Mouse (Mus musculus) embryonic facial prominence, embryonic 14.5 days (tissue): Measurements from ENCODE around the gene Bmpr2. TPM values are rescaled to one million over a fixed set of nuclear protein-coding genes. Genes with fewer than 3 reads are reported as not detected.
A peak's percentile ranks its signal among the peaks of the same experiment; 100 is the strongest.

Experiments used
- ATAC-seq: fragments of 200-750 bp; cut with Nextera tagmentation; 2 replicates; pipeline ENCODE4 v1.8.0; 2017; ENCODE audit warnings: low read depth, moderate number of reproducible peaks, moderate TSS enrichment
- DNase-seq: peaks from one replicate; pipeline ENCODE4 v3.0.0-alpha.2; 2015; ENCODE audit warnings: low spot score
- H3K27ac ChIP-seq: fragments of 300-500 bp; sonication (generic); replicated peaks from 2 replicates; pipeline ENCODE4 v1.5.1; 2014; ENCODE audit warnings: low read depth, mild to moderate bottlenecking, low read length, moderate library complexity
- H3K27me3 ChIP-seq: fragments of 300-500 bp; sonication (generic); replicated peaks from 2 replicates; pipeline ENCODE4 v1.6.1; 2014; ENCODE audit warnings: low read length; ENCODE audit not compliant: control insufficient read depth, insufficient read depth
- H3K36me3 ChIP-seq: fragments of 300-500 bp; sonication (generic); 2 replicates; pipeline ENCODE4 v1.6.1; 2014; ENCODE audit warnings: low read length, mixed read lengths; ENCODE audit not compliant: control insufficient read depth, insufficient read depth
- H3K4me1 ChIP-seq: fragments of 300-500 bp; sonication (generic); 2 replicates; pipeline ENCODE4 v1.6.1; 2014; ENCODE audit warnings: antibody characterized with exemption, low read length; ENCODE audit not compliant: control insufficient read depth, insufficient read depth
- H3K4me2 ChIP-seq: fragments of 300-500 bp; sonication (generic); 2 replicates; pipeline ENCODE4 v1.6.1; 2014; ENCODE audit warnings: low read depth, mild to moderate bottlenecking, low read length, moderate library complexity, mixed read lengths
- H3K4me3 ChIP-seq: fragments of 300-500 bp; sonication (generic); 2 replicates; pipeline ENCODE4 v1.5.1; 2014; ENCODE audit warnings: low read depth, mild to moderate bottlenecking, low read length
- H3K9ac ChIP-seq: fragments of 300-500 bp; sonication (generic); 2 replicates; pipeline ENCODE4 v1.6.1; 2014; ENCODE audit warnings: low read depth, mild to moderate bottlenecking, low read length, moderate library complexity, mixed read lengths
- H3K9me3 ChIP-seq: fragments of 300-500 bp; sonication (generic); 2 replicates; pipeline ENCODE4 v1.6.1; 2016; ENCODE audit warnings: low read length; ENCODE audit not compliant: control insufficient read depth
- WGBS: fragments of 180-500 bp; shearing (Covaris S2); extraction: QIAGEN DNeasy Blood & Tissue Kit; methylation state at CpG from one replicate; pipeline ENCODE4 v1.1.7; 2014; 5-methylcytosine and 5-hydroxymethylcytosine counted together
- polyA plus RNA-seq: library from polyadenylated mRNA; unstranded; fragments of >200 nt; fragmentation: Nextera tagmentation; extraction: Ambion mirVana; gene quantifications from 2 replicates; pipeline ENCODE4 v1.2.1, GENCODE M21; 2014

Gene Bmpr2
- polyA plus RNA-seq, 1 experiment from 2014 or later = 15.4 TPM

DNA sequence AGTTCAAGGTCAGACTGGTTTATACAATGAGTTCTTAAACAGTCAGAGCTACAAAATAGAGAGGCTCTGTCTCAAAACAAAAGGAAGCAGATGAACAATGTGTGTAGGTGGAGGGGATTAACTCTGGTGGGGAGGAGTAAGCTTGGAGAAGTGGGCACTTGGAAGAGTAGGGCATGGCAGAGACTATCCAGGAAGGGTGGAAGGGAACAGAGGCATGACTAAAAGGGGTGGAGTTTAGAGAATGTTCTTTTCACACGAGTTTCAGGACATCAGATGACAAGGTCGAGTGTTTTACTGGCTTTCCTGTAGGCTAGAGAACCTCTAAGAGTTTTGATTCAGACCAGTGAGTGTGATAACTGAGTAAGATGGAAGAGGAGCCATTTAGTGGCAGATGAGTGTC lies 144.5 kb downstream of the Bmpr2 start:
- H3K4me2 ChIP-seq = no peak overlapping the region
- H3K27ac ChIP-seq = no peak overlapping the region
- H3K9me3 ChIP-seq = no peaks in the 10 kb centered on the region
- no peaks in the 10 kb centered on the region for H3K4me1 ChIP-seq
- ATAC-seq = no peak
- no peak for DNase-seq
- H3K36me3 ChIP-seq = no peaks in the 10 kb centered on the region
- no peak overlapping the region for H3K4me3 ChIP-seq
- H3K9ac ChIP-seq = no peak overlapping the region
- H3K27me3 ChIP-seq = no peaks in the 10 kb centered on the region
- WGBS = 36% methylated on average over 2 of the region's 2 CpGs

DNA sequence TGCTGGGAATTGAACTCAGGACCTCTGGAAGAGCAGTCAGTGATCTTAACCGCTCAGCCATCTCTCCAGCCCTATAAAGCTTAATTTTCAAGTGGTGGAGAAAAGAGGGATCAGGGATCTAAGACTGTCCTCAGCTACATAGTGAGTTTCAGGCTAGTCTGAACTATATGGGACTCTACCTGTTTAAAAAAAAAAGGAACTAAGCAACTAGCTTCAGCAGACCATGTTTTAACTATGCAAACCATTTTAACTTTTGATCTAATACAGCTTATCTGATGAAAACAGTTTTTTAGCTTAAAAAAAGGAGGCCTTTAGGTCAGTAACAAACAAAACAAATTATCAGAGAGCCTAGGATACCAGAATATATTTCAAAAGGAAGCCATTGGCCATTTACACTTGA lies 147.7 kb downstream of the Bmpr2 start:
- Histone ChIP-seq H3K36me3 (no peaks in the 10 kb centered on the region), H3K27me3 (no peaks in the 10 kb centered on the region), H3K4me1 (peaks cover 19% of the 10 kb centered on the region), H3K9ac (no peak overlapping the region), H3K4me2 (no peak overlapping the region), H3K27ac (no peak overlapping the region), H3K4me3 (no peak overlapping the region), H3K9me3 (no peaks in the 10 kb centered on the region)
- DNase-seq (no peak), ATAC-seq (no peak)
- 81% methylated on average over 1 of the region's 1 CpGs for WGBS

DNA sequence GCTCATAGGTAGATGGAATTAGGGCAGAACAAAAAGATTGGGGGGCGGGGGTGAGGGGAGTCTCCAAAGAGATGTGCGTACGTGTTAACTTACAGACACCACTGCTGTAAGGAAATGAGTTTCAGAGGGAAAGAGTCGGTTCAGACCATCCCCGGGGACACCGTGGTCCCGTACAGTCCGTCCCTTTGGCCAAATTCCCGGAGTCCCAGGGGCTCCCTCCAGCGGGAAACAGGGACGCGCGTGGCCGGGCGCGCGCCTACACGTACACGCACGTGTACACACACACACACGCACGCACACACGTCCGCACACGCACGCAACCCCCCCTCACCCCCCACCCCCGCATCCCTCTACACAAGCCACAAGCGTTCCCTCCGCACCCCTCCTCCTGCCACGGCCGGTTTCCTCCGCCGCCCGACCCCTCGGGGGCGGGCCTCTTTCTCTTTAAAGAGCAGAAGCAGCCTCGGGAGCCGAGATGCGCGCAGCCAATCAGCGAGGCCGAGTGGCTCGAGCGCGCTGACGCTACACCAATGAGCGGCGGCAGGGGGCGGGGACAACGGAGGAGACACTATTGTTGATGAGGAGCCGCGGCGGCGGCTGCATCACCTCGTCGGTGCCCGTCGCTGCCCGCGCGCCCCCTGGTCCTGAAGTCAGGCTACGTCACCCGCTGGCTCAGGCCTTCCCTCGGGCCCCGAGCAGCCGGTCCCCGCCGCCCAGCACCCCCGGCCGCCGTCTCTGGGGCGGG lies 149.4 kb downstream of the Bmpr2 start, which contains the start of gene Fam117b:
Fam117b (plus strand) TSS at position 594 of the 745 bp plus-strand sequence.
- no peaks in the 10 kb centered on the region for H3K27me3 ChIP-seq
- peak; percentile 97 for ATAC-seq
- DNase-seq = peak; percentile 99
- no peaks in the 10 kb centered on the region for H3K9me3 ChIP-seq
- peak within 1 kb of the TSS; percentile 78 for H3K4me2 ChIP-seq
- no peaks in the 10 kb centered on the region for H3K36me3 ChIP-seq
- peak within 1 kb of the TSS; percentile 99 for H3K4me3 ChIP-seq
- peaks cover 21% of the 10 kb centered on the region for H3K4me1 ChIP-seq
- H3K27ac ChIP-seq = peak within 1 kb of the TSS; percentile 90
- peak within 1 kb of the TSS; percentile 95 for H3K9ac ChIP-seq
- WGBS = under 1% methylated on average over 34 of the region's 72 CpGs

DNA sequence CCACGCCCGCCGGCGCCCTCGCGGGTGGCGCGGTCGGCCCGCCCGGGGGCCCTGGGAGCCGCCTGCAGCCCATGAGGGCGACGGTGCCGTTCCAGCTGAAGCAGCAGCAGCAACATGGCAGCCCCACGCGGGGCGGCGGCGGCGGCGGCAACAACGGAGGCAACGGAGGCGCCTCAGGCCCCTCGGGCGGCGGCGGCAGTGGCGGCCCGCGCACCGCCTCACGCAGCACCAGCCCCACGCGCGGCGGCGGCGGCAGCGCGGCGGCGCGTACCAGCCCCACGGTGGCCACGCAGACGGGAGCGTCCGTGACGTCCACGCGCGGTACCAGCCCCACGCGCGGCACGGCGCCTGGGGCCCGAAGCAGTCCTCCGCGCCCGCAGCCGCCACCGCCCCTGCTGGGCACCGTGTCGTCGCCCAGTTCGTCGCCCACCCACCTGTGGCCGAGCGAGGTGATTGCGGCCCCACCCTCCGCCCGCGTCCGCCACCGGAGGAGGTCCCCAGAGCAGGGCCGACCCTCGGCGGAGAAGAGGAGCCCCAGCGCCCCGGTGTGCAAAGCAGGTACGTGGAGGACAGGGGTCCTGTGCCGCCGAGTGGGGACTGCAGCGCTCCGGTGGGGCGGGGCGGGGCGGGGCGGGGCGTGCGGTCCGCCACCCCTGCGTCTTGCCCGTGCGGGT lies 150.1 kb downstream of the Bmpr2 start:
- Histone ChIP-seq H3K9me3 (no peaks in the 10 kb centered on the region), H3K27ac (peak overlapping the region; percentile 90), H3K9ac (peak overlapping the region; percentile 95), H3K4me1 (peaks cover 21% of the 10 kb centered on the region), H3K4me2 (peak overlapping the region; percentile 78), H3K4me3 (peak overlapping the region; percentile 99), H3K36me3 (no peaks in the 10 kb centered on the region), H3K27me3 (no peaks in the 10 kb centered on the region)
- DNase-seq = peak; percentile 5
- ATAC-seq = peak; percentile 47
- 0% methylated on average over 18 of the region's 98 CpGs for WGBS

DNA sequence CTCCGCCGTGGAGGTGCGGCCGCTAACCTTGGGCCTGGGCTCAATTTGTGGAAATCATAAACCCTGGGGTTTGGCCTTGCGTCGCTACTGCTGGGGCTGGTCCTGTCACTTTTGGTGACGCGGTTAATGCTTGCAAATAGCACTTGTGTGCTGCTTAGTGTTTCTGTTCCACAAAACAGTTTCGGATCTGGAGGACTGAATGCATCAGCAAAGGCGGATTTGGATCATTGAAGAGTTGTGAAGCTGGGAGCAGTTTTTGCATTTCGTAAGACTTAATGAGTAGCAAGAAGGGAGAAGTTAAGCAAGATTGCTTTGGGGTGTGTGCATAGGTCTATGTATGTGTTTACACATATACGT lies 150.6 kb downstream of the Bmpr2 start:
- H3K4me2 ChIP-seq = peak overlapping the region; percentile 78
- peak overlapping the region; percentile 99 for H3K4me3 ChIP-seq
- H3K9ac ChIP-seq = peak overlapping the region; percentile 95
- peaks cover 21% of the 10 kb centered on the region for H3K4me1 ChIP-seq
- no peaks in the 10 kb centered on the region for H3K27me3 ChIP-seq
- WGBS = 4% methylated on average over 12 of the region's 12 CpGs
- H3K9me3 ChIP-seq = no peaks in the 10 kb centered on the region
- H3K27ac ChIP-seq = no peak overlapping the region; the same call in 1 of the 2 replicates
- ATAC-seq = no peak
- DNase-seq = peak; percentile 50
- no peaks in the 10 kb centered on the region for H3K36me3 ChIP-seq

DNA sequence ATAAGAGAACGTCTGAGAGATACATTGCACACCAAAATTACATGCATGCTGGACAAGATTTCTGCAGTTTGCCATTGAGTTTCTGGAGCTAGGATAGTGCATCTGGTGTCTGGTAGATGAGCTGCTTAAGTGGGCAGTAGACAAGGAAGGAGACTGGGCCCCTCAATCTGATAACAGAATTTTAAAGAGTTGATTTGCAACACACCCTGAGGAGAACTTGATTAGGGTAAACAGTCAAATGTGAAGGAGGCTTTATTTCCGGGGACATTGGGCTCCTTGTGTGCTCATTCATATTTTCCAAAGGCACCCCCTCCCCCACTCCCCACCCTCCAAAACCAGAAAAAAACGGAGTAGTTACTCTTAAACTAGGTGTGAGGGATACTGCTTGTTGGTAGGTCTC lies 151.6 kb downstream of the Bmpr2 start:
- Histone ChIP-seq H3K4me1 (peaks cover 21% of the 10 kb centered on the region), H3K27ac (no peak overlapping the region), H3K9ac (no peak overlapping the region; the same call in 1 of the 2 replicates), H3K36me3 (no peaks in the 10 kb centered on the region), H3K4me2 (peak overlapping the region; percentile 78), H3K4me3 (peak overlapping the region; percentile 99), H3K27me3 (no peaks in the 10 kb centered on the region), H3K9me3 (no peaks in the 10 kb centered on the region)
- 50% methylated on average over 3 of the region's 3 CpGs for WGBS
- DNase-seq (no peak), ATAC-seq (no peak)

DNA sequence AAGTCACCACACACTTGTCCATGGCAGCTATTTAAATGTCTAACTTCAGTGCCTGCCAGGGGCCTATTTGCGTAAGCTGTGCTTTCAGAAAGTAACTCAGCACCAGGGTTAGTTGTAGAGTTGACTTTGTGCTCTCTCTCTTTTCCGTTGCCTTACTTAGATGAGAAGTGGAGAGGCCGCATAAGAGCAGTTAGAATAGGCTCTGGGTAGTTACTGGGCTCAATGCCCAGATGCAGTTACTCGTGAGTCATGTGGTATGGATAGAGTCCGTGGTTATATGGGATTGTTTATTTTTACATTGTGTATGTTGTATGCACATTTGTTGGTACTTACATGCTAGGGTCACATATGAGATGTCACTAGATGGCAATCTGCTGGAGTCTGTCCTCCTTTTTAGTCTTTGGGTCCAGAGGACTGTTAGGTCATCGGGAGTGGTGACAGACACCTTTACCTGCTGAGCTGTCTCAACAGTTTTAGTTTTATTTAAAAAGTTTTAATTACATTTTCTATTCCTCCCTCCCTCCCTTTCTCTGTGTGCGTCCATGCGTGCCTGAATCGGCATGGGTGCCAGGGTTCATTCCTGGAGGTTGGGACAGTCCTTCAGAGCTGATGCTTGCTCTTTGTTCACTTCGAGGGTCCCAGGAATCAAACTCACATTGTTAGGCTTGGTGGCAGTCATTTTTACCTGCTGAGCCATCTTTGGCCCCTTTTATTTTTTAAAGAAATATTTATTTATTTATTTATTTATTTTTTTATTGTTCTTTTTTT lies 152.8 kb downstream of the Bmpr2 start:
- Histone ChIP-seq H3K9ac (no peak overlapping the region), H3K27ac (0 out of 2 replicates have a peak overlapping the region, but pooled peaks have one; percentile 2), H3K4me3 (no peak overlapping the region), H3K9me3 (no peaks in the 10 kb centered on the region), H3K27me3 (no peaks in the 10 kb centered on the region), H3K4me2 (no peak overlapping the region), H3K4me1 (peaks cover 21% of the 10 kb centered on the region), H3K36me3 (no peaks in the 10 kb centered on the region)
- ATAC-seq (no peak), DNase-seq (peak; percentile 76)
- WGBS = 71% methylated on average over 10 of the region's 10 CpGs

DNA sequence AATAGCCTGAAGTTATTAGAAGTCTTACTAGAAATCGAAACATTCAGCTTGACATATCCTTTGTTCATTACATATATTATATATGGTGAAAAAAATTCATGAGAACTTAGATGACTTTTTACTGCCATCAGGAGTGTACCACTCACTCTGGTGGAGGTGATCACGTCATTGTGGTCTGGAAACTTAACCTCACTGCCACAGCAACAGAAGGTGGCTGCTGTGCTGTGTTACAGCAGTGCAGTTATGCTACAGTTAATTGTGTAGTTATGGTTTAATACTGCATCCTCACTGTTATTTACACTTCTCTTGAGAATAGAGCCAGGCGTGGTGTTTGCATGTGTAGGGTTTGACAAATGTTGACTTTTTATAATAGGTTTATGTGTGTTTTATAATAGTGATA lies 154.2 kb downstream of the Bmpr2 start:
- no peak overlapping the region for H3K4me2 ChIP-seq
- no peak overlapping the region for H3K27ac ChIP-seq
- no peaks in the 10 kb centered on the region for H3K27me3 ChIP-seq
- WGBS = 75% methylated on average over 3 of the region's 3 CpGs
- H3K9me3 ChIP-seq = no peaks in the 10 kb centered on the region
- H3K36me3 ChIP-seq = no peaks in the 10 kb centered on the region
- ATAC-seq (no peak), DNase-seq (no peak)
- no peak overlapping the region for H3K9ac ChIP-seq
- peaks cover 21% of the 10 kb centered on the region for H3K4me1 ChIP-seq
- H3K4me3 ChIP-seq = no peak overlapping the region
